Mouse (Mus musculus) CD8-positive naive resting alpha-beta T cell, adult 2 months (primary cell): ENCODE data around the gene Mab21l3.

Experiments used
- DNase-seq, 2 experiments: peaks; one replicate each; pipeline ENCODE4 v3.0.0; 2022; ENCODE audit warnings: low read depth in 2 of 2, low spot score in 2 of 2

Gene Mab21l3

DNA sequence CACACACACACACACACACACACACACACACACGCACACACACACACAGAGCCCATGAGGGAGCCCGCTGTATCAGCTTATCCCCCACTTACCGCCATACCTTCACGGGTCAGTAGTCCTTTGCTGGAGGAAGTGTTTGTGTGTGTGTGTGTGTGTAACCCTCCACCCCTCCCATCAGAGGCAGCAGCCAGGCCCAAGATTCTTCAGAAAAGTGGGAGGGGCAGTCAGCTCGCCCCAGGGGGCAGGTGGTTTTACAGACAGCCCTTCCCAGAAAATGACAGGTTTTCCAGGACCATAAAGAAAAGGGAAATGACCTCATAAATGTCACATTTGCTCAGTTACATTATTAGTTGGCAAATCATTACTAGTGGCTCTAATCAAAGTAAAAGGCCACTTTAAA lies at the start of gene Mab21l3:
Gene Mab21l3 (minus strand): TSS at position 144 of the 400 bp plus-strand sequence.
- no peak for DNase-seq

GRCm38 (mm10) chr3:101897377-101897974 lies 48.7 kb upstream of the Mab21l3 start:
- no peak for DNase-seq

DNA sequence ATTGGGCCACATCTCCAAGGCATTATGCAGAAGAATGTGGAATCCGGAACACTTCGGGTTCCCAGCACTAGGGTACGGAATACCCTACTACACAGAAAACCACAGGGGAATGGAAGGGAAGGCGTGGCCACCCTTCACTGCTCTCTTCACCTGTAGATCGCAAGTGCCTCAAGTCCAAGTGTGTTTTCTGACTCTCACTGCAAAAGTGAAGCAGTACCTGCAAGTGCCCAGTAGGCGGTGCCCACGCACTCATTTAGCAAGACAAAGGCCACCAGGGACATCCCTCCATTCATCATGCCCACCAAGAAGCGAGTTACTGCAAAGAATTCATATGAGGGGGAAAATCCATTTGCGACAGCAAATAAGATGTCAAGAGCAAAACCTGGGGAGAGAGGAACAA lies 48.1 kb upstream of the Mab21l3 start:
- DNase-seq, result peak; percentile 36 to 55

GRCm38 (mm10) chr3:101895376-101895910 lies 46.7 kb upstream of the Mab21l3 start:
- no peak for DNase-seq

GRCm38 (mm10) chr3:101885591-101885990 lies 36.8 kb upstream of the Mab21l3 start:
- no peak for DNase-seq

DNA sequence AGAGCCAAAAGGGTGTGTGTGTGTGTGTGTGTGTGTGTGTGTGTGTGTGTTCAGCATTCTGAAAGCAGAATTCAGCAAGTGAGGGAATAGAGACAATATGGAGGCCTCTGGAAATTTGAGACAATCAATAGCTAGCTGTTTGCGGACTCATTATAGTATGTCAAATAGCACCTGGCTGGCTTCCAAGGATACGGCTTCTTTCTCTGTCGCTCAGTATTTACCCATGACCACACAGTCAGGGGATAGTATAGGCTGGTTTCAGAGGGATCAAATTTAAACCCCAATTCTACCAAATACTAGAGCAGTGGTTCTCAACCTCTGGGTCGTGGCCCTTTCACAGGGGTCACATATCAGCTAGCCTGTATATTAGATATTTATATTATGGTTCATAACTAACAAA lies 36.3 kb upstream of the Mab21l3 start:
- DNase-seq, result no peak

DNA sequence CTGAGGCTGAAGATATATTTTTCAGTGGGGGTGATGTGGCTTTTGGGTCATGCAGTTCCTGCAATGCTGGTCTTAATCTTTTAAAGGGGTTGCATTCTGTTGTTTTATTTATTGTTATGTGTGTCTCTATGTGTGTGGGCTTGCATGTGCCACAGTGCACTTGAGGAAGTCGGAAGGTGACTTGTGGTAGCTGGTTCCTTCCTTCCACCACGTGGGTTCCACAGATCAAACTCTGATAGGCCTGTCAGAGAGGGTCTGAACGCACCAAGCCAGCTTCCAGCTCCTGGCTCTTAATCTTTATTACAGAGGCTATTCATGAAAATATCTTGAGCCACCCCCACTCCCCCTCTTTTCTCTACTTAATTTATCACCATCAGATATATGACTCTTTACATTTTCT lies 35.1 kb upstream of the Mab21l3 start:
- no peak for DNase-seq

- no peak for DNase-seq
Measured at GRCm38 (mm10) chr3:101881721-101882120, 33.0 kb upstream of the Mab21l3 start.

DNA sequence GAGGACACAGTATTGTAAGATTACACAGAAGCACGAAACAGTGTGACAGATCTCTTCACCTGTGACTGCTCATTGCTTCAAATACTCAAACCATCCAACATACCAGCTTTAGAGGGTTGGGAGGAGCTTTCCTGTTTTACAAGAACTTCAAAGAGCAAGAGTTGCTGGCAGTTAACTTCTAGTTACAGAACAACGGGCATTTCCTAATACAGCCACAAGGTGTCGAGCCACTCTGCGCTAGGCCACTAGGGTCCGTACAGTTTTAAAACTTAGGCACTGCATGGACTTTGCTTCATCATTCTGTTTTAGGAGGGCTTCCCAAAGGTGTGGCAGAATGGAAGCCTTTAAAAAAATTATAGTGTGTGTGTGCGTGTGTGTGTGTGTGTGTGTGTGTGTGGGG lies 32.1 kb upstream of the Mab21l3 start:
- DNase-seq, result no peak

DNA sequence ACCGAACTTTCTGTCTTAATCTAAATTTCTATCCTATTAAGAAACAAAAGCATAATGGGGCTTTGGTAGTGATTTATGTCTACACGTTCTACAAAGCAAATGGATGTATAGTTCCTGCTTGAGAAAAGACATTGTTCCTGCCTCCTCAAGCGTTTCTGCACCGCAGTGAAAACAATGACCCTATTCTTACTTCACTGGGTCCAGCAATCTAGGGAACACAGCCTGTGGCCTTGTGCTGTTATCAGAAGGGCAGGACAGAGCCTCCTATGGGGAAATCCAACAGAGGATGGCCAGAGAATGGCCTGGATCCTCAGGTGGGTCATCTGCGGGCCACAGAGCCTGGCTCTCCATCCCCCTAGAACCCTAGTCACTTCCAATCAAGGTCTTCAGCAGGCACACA lies 29.4 kb upstream of the Mab21l3 start:
- DNase-seq, result no peak

GRCm38 (mm10) chr3:101876459-101877285 lies 27.9 kb upstream of the Mab21l3 start:
- DNase-seq, result no peak

DNA sequence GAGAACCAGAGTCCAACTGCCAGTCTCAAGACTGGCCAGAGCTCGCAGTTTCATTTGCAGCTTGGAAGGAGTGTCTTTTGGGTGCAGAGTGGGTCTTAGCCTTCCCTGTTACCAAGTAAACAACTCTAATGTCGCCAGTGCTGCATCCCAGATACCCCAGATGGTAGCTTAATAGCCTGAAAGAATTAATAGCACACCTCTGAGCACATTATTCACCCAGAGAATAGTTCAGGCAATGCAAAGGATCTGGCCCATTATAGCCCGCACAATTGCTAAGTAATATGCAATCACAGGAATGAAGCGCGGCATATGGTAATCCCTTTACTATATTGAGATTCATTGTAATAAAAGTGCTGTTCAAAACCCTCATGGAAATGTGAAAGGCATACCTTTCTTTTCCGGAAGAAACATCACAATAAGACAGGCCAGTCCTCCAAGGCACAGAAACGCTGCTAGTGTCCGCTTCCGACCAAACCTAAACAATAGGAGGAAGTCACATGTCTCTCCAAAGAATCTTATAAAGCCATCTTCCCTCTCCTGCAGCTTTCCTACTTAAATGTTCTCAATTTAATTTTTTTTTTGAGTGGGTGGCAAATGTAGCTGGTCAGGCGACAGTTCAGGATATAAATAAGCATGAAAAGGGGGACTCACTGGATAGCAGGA lies 26.6 kb upstream of the Mab21l3 start:
- DNase-seq, result no peak

- DNase-seq, result no peak
Measured at GRCm38 (mm10) chr3:101873061-101873675, 24.4 kb upstream of the Mab21l3 start.

DNA sequence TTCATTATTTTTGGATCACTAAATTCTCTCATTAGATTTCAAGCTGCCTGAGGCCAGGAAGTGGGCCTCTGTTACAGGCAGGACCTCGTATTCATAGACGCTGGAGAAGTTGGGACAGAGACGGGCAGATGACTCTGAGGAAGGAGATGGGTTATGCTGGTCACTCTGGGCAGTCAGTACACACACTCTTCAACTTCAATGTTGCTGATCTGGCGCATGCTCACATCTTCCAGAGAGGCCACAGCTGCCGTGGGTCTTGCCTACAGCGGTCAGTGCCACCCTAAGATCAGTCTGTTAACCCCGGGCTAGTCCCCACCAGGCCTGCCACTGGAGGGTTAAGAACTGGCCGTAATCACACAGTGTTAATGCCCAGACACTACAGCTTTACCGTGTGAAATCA lies 23.2 kb upstream of the Mab21l3 start:
- DNase-seq, result no peak

DNA sequence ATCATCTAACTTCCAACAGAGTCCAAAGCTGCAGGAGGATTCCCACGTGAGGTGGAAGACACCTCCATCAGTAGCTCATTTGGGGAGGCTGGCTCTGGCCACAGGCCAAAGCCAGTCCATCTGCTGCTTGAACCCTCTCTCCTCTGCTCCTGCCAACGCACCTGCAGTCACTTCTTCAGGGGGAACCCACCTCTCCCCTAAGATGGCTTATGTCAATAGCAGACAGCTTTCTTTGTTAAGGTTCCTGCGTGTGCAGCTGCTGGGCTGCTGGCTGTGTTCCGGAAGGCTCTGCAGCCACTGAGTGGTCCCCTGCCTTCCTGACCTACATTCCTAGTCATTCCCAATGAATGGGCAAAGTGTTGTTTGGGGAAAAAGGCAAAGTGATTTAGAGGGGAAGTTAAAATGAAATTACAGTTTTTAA lies 18.3 kb upstream of the Mab21l3 start:
- DNase-seq, result no peak

DNA sequence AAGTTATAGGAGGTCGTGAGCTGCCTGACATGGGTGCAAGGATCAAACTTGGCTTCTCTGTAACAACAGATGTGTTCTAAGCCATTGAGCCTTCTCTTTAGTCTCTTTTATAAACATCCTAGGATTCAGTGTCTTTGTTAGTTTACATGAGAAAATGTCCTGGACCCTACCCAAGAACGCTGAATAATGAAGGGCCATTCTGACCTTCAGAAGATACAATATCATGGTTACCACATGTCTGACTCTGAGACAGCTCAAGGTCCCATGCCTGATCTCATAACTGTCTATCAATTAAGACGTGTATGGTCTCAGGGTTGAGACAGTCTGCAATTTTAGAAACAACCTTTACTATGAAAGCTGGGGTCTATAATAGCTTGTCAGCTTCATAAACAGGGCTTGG lies 13.1 kb upstream of the Mab21l3 start:
- DNase-seq, result no peak

DNA sequence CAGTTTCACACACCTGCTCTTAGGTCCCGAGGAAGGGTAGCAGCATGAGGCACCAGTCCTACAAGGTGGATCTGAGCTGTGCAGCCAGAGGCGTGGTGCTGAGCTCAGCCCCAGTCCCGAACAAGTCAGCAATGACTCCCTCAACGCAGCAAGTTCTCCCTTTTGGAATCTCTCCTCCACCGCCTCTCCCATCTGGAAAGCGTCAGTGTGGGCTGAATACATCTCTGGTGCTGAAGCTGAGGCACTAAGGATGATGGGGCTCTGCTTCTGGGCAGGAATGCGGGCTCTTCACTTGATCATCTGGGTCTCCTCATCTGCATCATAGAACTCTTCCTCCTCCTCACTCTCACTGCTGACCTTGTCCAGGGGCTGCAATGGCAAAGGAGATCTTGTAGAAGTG lies 11.4 kb upstream of the Mab21l3 start:
- no peak for DNase-seq

GRCm38 (mm10) chr3:101859740-101860139 lies 11.0 kb upstream of the Mab21l3 start:
- no peak for DNase-seq

- no peak for DNase-seq
Measured at GRCm38 (mm10) chr3:101854075-101854474, 5.3 kb upstream of the Mab21l3 start.

- no peak for DNase-seq
Measured at GRCm38 (mm10) chr3:101851363-101851762, 2.6 kb upstream of the Mab21l3 start.

GRCm38 (mm10) chr3:101846096-101846495 lies 2.7 kb downstream of the Mab21l3 start:
- DNase-seq, result no peak
